ENCODE assay signal across 1 mouse cellular context in the genomic region with DNA sequence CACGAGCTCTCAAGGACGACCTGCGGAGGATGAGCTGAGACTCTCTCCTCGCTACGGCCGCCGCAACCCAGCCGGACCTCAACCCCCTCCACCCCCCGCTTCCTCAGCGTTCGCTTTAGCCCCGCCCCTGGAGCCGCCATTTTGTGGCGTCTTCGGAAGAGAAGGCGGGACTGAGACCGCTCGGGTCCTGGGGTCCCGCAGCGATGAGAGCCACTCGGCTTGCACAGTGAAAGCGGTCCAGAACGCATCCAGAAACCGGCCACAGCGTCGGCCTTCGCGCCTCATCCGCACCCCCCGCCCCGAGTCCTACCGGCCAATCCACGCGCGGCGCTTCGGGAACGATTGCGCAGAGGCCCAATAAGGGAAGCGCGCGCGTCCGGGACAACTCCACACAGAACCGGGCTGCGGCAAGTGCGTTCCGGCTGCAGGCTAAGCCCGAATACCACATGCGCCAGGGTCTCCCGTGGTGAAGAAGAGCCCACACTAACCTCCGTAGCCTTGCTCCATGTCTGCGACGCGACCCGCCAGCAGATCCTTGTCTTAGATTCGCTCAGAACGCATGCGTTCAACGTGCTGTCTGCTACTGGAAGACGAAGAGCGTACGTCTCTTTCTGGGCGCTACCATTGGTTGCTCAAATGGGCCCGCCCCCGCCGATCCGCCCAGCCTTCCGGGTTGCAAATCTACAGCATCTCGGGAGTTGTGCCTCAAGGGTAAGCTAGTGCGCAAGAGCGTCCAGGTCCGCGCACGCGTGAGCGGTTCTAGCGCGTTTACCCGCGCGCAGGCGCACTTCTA.
TF ChIP-seq lines count a peak whose summit lies in the region.

Gene Akap8 (minus strand): TSS at position 642 of the 793 bp plus-strand sequence.

TF ChIP-seq in CH12.LX, 34 proteins besides CTCF, POLR2A, EP300 and RAD21 (continued from another document):
- peak; percentile 80 for TF ChIP-seq MAZ (IDR thresholded peaks at IDR 0.05; ENCODE audit: low read depth, low read length)
- TF ChIP-seq TBP (conservative IDR thresholded peaks at IDR 0.05; ENCODE audit: low read depth, low read length) = peak; percentile 76
- TF ChIP-seq CHD1 (IDR thresholded peaks at IDR 0.05; ENCODE audit: low read depth, low read length) = no peak
- TF ChIP-seq SMC3 (IDR thresholded peaks at IDR 0.05; ENCODE audit: low read depth, low read length) = no peak
- no peak for TF ChIP-seq USF2 (conservative IDR thresholded peaks at IDR 0.05; ENCODE audit: low read depth, low read length)
- peak; percentile 64; the same call in 1 of the 2 replicates for TF ChIP-seq BHLHE40 (IDR thresholded peaks at IDR 0.05; ENCODE audit: low read depth, low read length)
- 0 out of 2 replicates have a peak, but pooled peaks have one; percentile 72 for TF ChIP-seq UBTF (IDR thresholded peaks at IDR 0.05; ENCODE audit: low read depth, low read length)
- TF ChIP-seq ZMIZ1 (IDR thresholded peaks at IDR 0.05; ENCODE audit: low read depth, low read length) = peak; percentile 88
- peak; percentile 95 for TF ChIP-seq MYC (IDR thresholded peaks at IDR 0.05; ENCODE audit: low read depth, low read length)
